Mouse (Mus musculus): ENCODE data around the gene Morn1.

GRCm38 (mm10) chr4:155064474-155064873 lies 21.9 kb upstream of the Morn1 start:
- TF ChIP-seq CTCF (IDR thresholded peaks at IDR 0.05) = peak; percentile 45; the same call in 1 of the 2 replicates
- no peak for TF ChIP-seq EP300 (IDR thresholded peaks at IDR 0.05)

Measured in lung, postnatal 0 days (tissue).